Mouse (Mus musculus) left cerebral cortex, adult 2 months (tissue): ENCODE measurements at regions not wholly inside any gene's neighbourhood (a gene's known extent, or its start where the extent isn't known, plus 50 kb on each side); places are given as distances from the start of the nearest gene placed in this dataset.

Experiments used
- DNase-seq, 2 experiments: peaks; one replicate each; pipeline ENCODE4 v3.0.0; 2021 to 2022; ENCODE audit warnings: low spot score in 2 of 2, mixed read lengths in 1 of 2; ENCODE audit errors: extremely low spot score in 1 of 2
- H3K27ac ChIP-seq: fragments of 200-600 bp; 2 replicates; pipeline ENCODE4 v1.8.1; 2022
- H3K4me3 ChIP-seq: fragments of 200-600 bp; 2 replicates; pipeline ENCODE4 v1.8.1; 2022
- CTCF ChIP-seq: fragments of 200-600 bp; IDR thresholded peaks from 2 replicates; pipeline ENCODE4 v1.8.1; 2022; ENCODE audit warnings: antibody characterized with exemption, mild to moderate bottlenecking, moderate library complexity
- intact Hi-C: fragments of 180-260 bp; cut with DNase I; formaldehyde crosslinking; loops from one replicate; pipeline ENCODE4 v1.15.1; 2025

GRCm38 (mm10) chr3:81589109-81589508 is 343.3 kb upstream of the Ctso start:
- Histone ChIP-seq H3K27ac (peak overlapping the region; percentile 29; the same call in 1 of the 2 replicates), H3K4me3 (no peak overlapping the region)
- intact Hi-C loops: no loop called here
- TF ChIP-seq CTCF: no peak
- DNase-seq: no peak

DNA sequence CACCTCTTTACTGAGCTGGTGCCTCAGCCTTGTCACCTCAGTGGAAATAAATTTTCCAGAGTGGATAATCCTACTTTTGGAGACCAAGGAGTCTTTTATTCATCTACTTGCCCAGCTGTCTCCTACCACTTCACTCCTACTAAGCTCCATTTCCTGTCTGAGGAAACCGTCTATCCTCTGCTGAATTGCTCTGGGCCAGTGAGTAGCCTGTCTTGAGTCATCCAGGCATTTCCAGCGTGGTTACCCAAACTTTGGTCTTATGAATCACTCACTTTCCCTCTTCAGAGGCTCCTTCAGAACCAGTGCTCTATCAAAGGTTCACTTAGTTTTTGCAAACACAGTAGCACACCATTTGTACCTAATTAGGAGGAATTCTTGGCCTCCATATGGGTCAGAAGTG is 303.2 kb upstream of the Ctso start:
- no peak overlapping the region for H3K27ac ChIP-seq
- intact Hi-C loops: no loop called here
- TF ChIP-seq CTCF: no peak
- no peak for DNase-seq
- no peak overlapping the region for H3K4me3 ChIP-seq

DNA sequence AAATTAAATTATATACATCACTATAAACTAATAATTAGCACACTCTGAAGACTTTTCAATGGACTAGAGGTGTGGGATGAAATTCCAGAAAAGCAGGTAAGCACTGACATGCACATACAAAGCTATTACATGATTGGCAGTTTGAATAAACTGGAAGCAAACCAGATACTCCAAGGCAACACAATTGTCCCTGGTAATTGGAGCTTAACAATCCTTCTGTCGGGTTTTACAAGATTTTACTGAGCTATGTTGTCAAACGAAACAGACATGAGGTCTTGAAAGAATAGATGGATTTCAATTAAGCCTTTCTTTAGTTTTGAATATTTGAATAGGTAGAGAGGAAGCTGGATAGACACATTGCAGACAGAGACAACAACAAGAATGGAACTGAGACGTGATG is 273.9 kb upstream of the Ctso start:
- H3K4me3 ChIP-seq: no peak overlapping the region
- TF ChIP-seq CTCF: no peak
- no peak overlapping the region for H3K27ac ChIP-seq
- DNase-seq: no peak
- intact Hi-C loops: no loop called here

GRCm38 (mm10) chr3:81661620-81662019 is 270.8 kb upstream of the Ctso start:
- intact Hi-C loops: no loop called here
- DNase-seq: no peak
- TF ChIP-seq CTCF: no peak
- no peak overlapping the region for H3K4me3 ChIP-seq
- H3K27ac ChIP-seq: no peak overlapping the region

DNA sequence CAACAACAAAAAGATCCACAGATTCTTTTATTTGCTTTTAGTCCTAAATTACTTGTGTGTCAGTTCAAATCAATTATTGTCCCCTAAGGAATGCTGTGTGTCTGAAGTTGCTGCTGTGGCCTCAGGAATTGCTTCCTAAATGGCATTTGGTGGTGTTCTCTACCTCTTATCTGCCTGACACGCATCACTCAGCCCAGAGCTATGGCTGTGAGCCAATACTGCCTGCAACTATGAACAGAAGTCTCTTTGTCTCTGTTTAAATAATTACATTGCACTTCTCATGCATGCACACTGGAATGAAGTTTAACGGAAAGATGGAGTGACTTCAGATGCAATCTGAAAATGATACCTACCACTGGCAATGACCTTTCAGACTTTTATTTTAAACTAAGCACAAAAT is 266.1 kb upstream of the Ctso start:
- intact Hi-C loops: no loop called here
- H3K4me3 ChIP-seq: no peak overlapping the region
- TF ChIP-seq CTCF: no peak
- DNase-seq: no peak
- no peak overlapping the region for H3K27ac ChIP-seq

GRCm38 (mm10) chr3:81676570-81676969 is 255.8 kb upstream of the Ctso start:
- TF ChIP-seq CTCF: no peak
- Histone ChIP-seq H3K27ac (no peak overlapping the region), H3K4me3 (no peak overlapping the region)
- no peak for DNase-seq
- intact Hi-C loops: no loop called here

GRCm38 (mm10) chr3:81701974-81702697 is 230.3 kb upstream of the Ctso start:
- Histone ChIP-seq H3K27ac (peak overlapping the region; percentile 76), H3K4me3 (no peak overlapping the region)
- no peak for TF ChIP-seq CTCF
- intact Hi-C loops: no loop called here
- no peak for DNase-seq

DNA sequence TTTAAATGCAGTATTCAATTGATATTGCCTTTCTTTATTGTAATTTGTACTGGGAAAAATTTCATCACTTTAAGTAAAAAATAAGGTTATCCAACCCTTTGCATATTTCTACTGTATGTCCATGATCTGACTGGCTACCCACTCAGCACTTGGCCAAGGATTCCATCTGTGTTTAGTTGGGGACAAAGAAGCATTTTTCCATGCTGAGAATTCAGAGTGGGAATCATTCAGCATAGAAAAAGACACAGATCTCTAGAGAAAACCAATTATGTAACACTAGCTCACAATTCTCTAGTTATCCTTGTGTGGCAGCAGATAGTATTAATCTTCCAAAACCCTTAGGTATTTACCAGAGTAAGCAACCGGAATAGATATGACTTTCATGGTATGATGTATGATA is 213.5 kb upstream of the Ctso start:
- Histone ChIP-seq H3K27ac (no peak overlapping the region; the same call in 1 of the 2 replicates), H3K4me3 (no peak overlapping the region)
- no peak for DNase-seq
- no peak for TF ChIP-seq CTCF
- intact Hi-C loops: no loop called here

DNA sequence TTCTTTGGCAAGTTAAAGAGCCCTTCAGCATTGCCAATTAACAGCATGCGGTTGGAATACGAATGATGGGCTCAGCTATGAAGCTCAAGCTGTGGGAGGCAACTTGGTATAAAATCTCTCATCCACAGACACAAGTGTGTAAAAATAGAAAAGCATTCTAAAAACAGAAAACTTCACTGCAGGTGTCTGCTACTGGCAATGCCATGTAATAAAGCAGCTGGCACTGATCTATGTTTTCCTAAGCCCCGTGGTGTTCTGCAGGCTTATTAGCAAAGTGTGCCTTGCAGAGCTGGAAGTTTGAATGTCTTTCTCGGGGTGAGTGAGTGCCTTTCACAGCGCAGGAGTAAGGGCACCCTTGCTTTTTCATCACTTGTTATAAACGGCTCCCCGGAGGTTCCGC is 196.9 kb upstream of the Ctso start:
- no peak for TF ChIP-seq CTCF
- H3K4me3 ChIP-seq: no peak overlapping the region
- no peak overlapping the region for H3K27ac ChIP-seq
- intact Hi-C loops: no loop called here
- DNase-seq: peak in 1 of 2 experiments; percentile 19

DNA sequence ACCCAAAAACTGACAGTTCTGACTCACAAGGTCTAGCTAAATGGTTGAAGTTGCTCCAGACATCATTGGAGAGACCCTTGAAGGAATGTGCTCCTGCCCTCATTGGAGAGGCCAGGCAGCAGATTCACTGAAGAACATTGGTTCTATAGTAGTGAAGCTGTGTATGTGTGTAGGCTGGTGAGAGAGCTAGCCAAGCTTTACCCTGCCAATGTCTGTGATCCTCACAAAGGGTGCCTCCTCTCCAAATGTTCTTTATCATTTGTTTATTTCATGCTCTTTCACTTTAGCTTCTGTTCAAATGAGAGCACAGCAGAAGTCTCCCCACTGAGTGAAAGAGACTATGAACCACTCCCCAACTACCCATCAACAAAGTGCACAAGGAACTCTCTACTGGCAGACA is 195.6 kb upstream of the Ctso start:
- no peak for DNase-seq
- intact Hi-C loops: no loop called here
- H3K27ac ChIP-seq: no peak overlapping the region
- no peak overlapping the region for H3K4me3 ChIP-seq
- TF ChIP-seq CTCF: no peak

- no peak for TF ChIP-seq CTCF
- Histone ChIP-seq H3K27ac (no peak overlapping the region), H3K4me3 (no peak overlapping the region)
- no peak for DNase-seq
- intact Hi-C loops: no loop called here
These were observed 190.3 kb upstream of the Ctso start for GRCm38 (mm10) chr3:81742124-81742523.

DNA sequence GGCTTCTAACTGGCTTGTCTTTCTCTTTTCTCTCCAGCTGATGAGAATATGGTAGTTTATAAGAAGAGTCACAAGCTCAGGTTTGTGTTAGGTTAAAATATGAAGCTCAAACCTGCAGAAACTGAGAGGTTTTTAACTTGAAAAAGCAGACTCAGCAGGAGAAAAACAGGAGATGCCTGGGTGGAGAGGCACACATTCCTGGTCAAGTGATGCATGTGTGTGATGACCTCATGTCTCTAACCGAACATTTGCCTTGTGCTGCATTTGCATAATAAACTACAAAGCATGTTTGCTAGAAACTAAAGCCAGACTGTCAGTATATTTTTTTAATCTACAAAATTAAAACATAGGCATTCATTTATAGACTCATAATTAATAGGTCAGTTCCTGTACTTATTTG is 182.2 kb upstream of the Ctso start:
- Histone ChIP-seq H3K27ac (no peak overlapping the region), H3K4me3 (no peak overlapping the region)
- no peak for DNase-seq
- TF ChIP-seq CTCF: no peak
- intact Hi-C loops: no loop called here

DNA sequence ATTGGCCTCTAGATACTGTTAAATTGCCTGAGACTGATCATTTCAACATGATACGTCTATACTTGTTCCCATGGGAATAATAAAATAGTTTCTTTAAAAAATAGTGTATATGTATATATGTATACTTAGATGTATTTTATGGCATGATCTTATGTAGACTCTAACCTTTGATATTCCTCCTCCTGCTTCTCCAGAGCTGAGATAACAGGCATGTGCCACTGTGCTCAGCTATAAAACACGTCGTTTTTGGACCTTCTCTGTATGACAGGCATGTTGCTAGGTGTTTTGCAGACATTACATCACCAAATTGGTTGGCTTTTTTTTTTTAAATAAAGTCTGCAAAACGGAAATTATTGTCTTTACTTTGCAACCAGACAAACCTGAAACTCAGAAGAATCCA is 179.4 kb upstream of the Ctso start:
- DNase-seq: no peak
- no peak for TF ChIP-seq CTCF
- intact Hi-C loops: no loop called here
- no peak overlapping the region for H3K27ac ChIP-seq
- no peak overlapping the region for H3K4me3 ChIP-seq
